Mouse (Mus musculus): ENCODE measurements around the gene Tsen34.
A peak's percentile ranks its signal among the peaks of the same experiment; 100 is the strongest.
"Not testable (repeated sequence)": the region's sequence is repeated elsewhere in the genome, so short reads cannot be mapped to it uniquely, and the experiment has no call there.

Gene Tsen34

DNA sequence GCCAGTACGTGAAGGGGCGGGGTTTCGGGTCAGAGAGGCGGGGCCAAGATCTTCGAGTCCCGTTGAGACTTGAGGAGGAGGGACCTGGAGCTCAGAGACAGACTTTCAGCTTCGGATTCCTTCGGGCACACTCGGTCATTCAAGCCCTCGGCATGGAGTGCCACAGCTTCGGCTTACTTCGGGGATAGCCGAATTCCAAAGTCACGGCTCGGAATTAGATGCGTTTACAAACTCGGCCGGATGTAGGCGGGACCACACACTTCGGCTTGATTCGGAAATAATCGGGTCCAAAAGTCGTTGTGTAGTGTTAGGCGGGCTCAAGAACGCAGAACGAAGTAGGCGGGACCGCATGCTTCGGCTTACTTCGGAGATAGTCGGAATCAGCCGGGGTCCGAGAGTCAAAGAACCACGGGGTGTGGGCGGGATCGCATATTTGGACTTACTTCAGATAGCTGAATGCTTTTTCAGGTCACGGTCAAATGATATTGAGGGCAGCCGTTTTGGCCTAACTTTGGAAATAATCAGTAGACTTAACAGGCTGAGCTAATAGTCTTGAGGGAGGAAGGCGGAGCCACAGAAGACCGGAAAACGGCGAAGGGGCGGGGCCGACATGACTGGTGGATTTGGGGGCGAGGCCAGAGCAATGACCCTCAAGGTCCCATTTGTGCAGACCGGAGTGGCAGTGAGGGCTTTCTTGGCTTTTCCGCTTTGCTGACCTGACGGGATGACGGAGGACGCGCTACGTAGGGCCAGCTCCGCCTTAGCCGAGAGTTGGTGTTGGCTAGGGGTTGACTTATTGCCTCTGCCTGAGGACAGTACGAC lies 535 bp downstream of the Tsen34 start, which contains the start of gene Mboat7:
Gene Mboat7 (minus strand): TSS at position 537 of the 822 bp plus-strand sequence.
- peak; percentile 100 for DNase-seq

- DNase-seq = no peak
Measured at GRCm38 (mm10) chr7:3693809-3694075, 1.1 kb downstream of the Tsen34 start.

- peak; percentile 98 for DNase-seq
Measured at GRCm38 (mm10) chr7:3694076-3694948, 1.6 kb downstream of the Tsen34 start.

GRCm38 (mm10) chr7:3694949-3695305 lies 2.3 kb downstream of the Tsen34 start:
- peak; percentile 94 for DNase-seq

- DNase-seq = no peak
Measured at GRCm38 (mm10) chr7:3698471-3698870, 5.8 kb downstream of the Tsen34 start.

DNA sequence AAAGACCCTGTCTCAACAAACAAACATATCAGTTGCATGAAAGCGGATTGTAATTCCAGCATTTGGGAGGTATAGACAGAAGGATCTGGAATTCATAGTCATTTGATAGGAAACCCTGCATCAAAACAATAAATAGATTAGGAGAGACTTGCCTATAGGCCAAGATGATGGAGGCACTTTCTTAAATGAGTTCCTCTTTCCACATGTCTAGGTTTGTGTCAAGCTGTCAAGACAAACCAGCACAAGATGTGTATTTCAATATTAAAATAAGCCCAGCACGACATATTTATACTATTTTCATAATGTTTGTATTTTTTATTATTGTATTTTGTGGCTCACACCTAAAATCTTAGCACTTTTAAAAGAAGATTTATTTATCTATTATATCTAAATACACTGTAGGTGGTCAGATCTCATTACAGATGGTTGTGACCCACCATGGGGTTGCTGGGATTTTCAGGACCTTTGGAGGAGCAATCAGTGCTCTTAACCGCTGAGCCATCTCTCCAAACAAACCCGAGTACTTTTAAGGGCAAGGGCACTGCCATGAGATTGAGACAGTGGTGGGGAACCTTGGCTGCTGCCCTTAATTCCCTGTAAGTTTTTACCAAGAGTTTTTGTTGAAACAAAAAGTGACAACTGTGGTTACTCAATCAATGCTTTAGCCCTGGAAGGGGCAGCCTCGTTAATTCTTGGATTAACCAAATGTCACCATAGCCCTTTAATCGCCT lies 10.7 kb downstream of the Tsen34 start:
- no peak for DNase-seq

DNA sequence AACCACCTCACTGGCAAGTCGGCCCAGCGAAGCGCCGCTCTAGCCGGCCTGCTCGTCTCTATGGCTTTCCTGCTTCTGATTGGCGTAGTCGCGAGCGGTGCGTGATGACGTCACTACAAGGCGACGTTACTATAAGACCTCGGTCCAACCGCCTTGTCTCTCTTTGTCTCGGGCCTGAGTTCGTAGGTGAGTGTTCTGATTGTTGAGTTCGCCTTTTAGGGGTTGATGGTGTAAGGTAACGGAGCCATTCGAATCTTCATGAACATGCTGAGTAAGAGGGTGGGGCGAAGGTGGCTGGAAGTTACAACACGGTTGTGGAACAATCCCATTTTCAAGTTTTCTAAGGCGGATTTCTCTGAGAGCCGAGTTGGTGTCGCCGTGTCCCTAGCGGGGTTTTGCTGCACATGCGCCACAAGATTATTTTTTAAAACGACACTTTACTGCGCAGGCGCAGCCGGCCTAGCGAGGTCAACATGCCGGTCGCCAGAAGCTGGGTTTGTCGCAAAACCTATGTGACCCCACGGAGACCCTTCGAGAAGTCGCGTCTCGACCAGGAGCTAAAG lies 11.3 kb downstream of the Tsen34 start, which contains the start of gene Rps9:
Gene Rps9 (plus strand): TSS at position 115 of the 563 bp plus-strand sequence.
- DNase-seq = peak; percentile 100

DNA sequence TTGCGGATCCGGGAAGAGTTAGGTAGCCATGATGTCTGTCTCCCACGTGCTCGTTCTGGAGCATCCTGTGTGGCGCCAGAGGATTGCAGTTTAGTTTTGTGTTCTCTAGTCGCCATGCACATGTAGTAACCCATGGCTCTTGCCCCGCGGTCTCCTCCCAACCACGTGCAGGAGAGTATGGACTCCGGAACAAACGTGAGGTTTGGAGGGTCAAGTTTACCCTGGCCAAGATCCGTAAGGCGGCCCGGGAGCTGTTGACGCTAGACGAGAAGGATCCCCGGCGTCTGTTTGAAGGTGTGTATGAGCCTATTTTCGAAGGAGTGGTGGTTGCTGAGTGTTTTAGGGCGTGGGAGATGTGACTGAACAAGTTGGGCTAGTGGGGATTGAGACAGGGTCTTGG lies 11.8 kb downstream of the Tsen34 start:
- DNase-seq = no peak

DNA sequence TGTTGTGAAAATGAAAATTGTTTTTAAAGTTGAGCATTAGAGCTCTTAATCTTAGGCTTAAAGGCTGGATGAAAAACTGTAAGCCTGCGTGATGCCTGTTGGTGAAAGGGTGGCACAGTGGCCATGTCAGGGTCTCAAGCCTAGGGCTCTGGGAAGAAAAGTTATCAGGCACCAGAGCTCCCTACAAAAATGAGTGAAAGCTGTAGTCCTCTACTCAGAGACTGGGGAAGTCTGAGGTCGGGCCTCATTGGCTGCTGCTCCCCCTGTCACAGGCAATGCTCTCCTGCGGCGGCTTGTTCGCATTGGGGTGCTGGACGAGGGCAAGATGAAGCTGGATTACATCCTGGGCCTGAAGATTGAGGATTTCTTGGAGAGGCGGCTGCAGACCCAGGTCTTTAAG lies 12.8 kb downstream of the Tsen34 start:
- peak; percentile 92 for DNase-seq

DNA sequence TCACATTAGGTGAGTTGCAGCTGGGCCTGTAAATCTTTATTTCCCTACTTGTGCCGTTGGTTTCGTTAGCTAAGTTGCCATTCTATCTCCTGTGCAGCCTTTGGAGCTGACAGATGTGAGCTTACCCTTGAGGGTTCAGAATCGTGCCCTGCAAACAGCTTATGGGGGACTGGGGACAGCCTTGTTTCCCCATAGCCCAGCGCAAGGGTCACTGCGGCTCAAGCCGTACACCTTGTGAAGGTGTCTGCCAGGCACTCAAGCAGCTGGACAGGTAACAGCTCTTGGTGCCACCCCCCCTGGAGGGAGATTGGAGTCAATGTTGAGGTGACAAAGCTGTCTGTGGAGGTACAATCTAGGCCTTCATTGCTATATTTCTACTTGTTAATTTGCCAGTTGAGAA lies 13.2 kb downstream of the Tsen34 start:
- DNase-seq = peak; percentile 90

- peak; percentile 94 for DNase-seq
Measured at GRCm38 (mm10) chr7:3706343-3706934, 13.8 kb downstream of the Tsen34 start.

- DNase-seq = peak; percentile 96
Measured at GRCm38 (mm10) chr7:3707027-3707426, 14.4 kb downstream of the Tsen34 start.

GRCm38 (mm10) chr7:3707568-3708413 lies 15.1 kb downstream of the Tsen34 start:
- DNase-seq = peak; percentile 68

- DNase-seq = not testable (repeated sequence)
Measured at GRCm38 (mm10) chr7:3708447-3708980, 15.9 kb downstream of the Tsen34 start.

DNA sequence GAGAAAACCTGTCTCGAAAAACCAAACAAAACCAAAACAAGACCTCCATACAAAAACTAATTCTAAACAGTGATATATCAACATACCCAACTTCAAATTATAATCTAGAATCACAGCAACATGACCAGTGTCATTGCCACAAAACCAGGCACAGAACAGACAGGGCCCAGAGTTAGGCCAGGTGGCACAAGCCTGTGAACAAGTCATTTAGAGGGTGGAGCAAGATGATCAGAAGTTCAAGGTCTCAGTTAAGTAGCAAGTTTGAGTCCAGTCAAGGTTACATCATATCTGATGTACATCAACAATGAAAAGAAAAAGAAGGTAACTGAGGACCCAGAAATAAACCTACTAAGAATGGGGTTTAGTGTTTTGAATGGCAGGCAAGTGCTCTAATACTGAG lies 16.3 kb downstream of the Tsen34 start:
- DNase-seq = no peak

DNA sequence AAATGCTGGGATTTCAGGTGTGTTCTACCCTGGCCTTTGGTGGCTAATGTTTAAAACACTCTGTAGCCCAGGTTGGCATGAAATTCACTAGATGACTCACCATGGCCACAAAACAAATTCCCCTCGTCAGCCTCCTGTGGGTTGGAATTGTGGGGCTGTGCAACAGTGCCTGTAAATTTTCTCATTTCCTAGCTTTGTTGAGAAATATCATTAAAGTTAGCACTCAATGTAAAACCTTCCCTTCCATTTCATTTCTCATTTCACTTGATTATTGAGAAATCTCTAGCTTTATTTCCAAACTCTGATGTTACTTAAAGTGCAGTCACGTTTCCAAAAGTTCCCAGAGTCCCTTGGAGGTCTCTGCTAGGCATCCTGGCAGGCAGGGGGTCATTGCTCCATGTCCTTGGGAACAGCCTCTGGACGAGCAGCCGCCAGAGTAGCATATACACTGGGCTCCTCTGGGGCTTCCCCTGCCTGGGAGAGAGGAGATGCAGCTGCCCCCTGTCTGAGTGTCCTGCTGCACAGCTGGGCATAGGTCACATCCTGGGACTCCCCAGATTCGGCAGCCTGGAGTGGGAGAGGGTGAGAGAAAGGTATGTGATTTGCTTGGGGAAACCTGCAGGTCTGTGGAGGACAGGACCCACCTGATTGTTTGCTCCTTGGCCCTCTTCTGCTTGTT lies 19.7 kb downstream of the Tsen34 start:
- peak; percentile 82 for DNase-seq

DNA sequence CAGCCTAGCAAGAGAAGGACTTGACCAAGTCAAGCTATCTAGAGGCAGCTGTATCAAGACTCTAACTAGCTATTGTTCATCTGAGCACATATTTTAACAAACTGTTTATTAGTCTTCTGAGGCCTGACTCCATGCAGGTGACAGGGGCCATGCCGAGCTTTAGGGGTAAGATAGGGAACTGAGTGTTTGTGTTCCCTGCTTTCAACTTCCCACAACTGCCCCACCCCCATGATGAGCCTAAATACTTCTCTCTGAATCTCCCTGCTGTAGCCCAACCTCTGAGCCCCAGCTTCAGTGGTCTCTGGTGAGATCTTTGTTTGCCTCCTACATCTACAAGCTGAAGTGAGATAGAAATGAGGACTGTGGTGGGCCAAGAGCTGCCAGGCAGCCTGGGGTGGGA lies 22.6 kb downstream of the Tsen34 start:
- peak; percentile 79 for DNase-seq

DNA sequence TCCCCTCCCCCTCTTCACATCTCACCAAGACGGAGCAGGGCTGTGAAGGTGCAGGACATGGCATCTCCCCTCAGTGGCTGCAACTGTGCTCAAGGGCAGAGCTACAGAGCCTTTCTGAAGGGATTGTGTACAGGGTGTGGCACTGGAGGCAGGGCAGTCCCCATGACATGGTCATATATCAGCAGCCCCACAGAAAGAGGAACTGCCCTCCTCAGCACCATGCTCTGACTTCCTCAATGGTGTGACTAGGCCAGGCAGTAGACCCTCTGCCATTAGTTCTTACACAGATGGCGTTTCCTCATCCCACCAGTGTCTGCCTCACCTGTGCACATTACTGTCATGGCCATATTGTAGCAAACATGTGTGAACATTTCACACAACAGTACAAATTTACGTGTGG lies 27.6 kb downstream of the Tsen34 start, which contains the start of gene Pirb:
Gene Pirb (minus strand): TSS at position 124 of the 400 bp plus-strand sequence.
- DNase-seq = peak; percentile 93

DNA sequence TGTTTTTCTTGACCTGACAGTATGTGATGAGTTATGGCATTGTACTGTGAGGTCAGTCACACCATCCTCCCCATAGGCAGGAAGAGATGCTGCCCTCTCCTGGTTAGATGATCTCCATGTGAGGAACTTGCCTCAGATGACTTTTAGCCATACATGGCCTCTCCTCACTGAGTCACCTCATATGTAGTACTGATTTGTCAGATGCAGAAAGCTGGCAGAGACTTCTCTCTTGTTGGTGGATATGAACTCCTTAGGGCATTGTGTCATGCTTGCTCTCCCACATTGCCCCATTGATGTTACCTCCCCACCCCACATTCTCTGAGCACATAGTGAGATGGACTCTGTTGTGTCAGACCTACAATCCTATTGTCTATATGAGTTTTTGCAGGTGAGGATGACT lies 32.8 kb downstream of the Tsen34 start:
- not testable (repeated sequence) for DNase-seq

DNA sequence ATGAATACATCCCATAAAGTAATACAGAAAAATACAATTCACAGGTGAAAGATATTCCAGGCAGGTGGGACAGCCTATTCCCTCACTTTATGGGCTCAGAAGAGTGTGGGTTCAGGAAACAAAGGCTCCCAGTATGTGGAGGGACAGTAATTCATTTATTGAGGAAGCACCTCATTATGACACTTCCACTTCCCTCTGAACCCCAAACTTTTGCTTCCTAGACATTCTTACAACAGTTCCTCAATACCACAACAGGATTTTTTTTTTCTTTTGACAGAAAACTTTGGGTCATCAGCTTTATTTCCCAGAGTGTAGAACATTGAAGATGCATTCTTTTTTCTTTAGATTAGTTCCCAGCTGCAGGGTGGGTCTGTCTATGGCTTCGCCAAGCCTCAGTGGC lies 40.0 kb downstream of the Tsen34 start:
- not testable (repeated sequence) for DNase-seq

Measured in heart, adult 11 months (tissue).